Mouse (Mus musculus) stomach, postnatal 0 days (tissue): ENCODE results near the gene Syce2.

Experiments used
- CTCF ChIP-seq: IDR thresholded peaks from 2 replicates; pipeline ENCODE4 v1.5.1; 2016; ENCODE audit warnings: antibody characterized with exemption, low read depth, mild to moderate bottlenecking, moderate library complexity
- EP300 ChIP-seq: optimal IDR thresholded peaks from 2 replicates; pipeline ENCODE3; 2016; ENCODE audit warnings: antibody characterized with exemption

DNA sequence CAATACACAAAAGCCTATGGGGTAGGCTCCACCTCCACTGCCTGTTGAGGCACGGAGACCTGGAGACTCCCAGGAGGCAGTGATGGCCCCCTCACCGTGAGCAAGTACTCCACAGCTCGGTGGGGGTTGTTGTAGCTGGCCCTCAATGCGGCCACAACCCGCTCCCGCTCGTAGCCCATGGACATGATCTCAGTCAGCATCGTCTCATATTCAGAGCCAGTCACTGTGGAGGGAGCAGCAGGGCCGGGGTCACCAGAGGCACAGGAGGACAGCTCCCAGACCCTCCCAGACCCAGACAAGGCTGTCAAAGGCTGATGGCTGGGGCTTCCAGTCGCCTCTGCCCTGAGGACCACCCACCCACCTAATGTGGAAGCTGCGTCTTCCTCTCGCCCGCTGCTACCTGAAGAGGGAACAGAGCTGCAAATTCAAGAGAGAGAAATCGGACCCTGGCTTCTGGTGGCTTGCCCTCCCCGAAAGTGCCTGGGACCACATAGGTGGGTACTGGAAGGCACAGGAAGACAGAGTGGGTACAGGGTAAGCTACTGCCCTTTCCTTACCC lies 33.9 kb upstream of the Syce2 start:
- TF ChIP-seq CTCF (no peak), EP300 (no peak)
